Mouse (Mus musculus): ENCODE measurements around the gene Eef2k. TPM values are rescaled to one million over a fixed set of nuclear protein-coding genes. Genes with fewer than 3 reads are reported as not detected.

Eef2k gene
- polyA plus RNA-seq, 1 experiment from 2014 or later: 76.0 TPM

Other genes starting within 250 kb of the Eef2k start
- 204 and 235 TPM in 2 replicates for gene Uqcrc2, start 207.7 kb upstream of the Eef2k start, polyA plus RNA-seq (2015; fragmentation: Nextera tagmentation; extraction: Ambion mirVana)
- 0.17 and 0.35 TPM in 2 replicates for gene Pdzd9, start 172.5 kb upstream of the Eef2k start, polyA plus RNA-seq (2015; fragmentation: Nextera tagmentation; extraction: Ambion mirVana)
- 6.2 and 7.7 TPM in 2 replicates for gene Mosmo, start 165.2 kb upstream of the Eef2k start, polyA plus RNA-seq (2015; fragmentation: Nextera tagmentation; extraction: Ambion mirVana)
- gene Vwa3a, start 103.5 kb upstream of the Eef2k start, polyA plus RNA-seq (2015; fragmentation: Nextera tagmentation; extraction: Ambion mirVana): 0.32 and 0.43 TPM in 2 replicates
- not detected in 2 replicates for gene Gm5737, start 30.5 kb upstream of the Eef2k start, polyA plus RNA-seq (2015; fragmentation: Nextera tagmentation; extraction: Ambion mirVana)
- gene Polr3e, start 74.9 kb downstream of the Eef2k start, polyA plus RNA-seq (2015; fragmentation: Nextera tagmentation; extraction: Ambion mirVana): 33.8 and 34.0 TPM in 2 replicates
- 9.1 and 11.1 TPM in 2 replicates for gene Cdr2, start 139.5 kb downstream of the Eef2k start, polyA plus RNA-seq (2015; fragmentation: Nextera tagmentation; extraction: Ambion mirVana)
- 0.34 and 0.45 TPM in 2 replicates for gene Mfsd13b, start 139.7 kb downstream of the Eef2k start, polyA plus RNA-seq (2015; fragmentation: Nextera tagmentation; extraction: Ambion mirVana)
- gene Mettl9, start 191.6 kb downstream of the Eef2k start, polyA plus RNA-seq (2015; fragmentation: Nextera tagmentation; extraction: Ambion mirVana): 94.5 and 111 TPM in 2 replicates
- 4.7 and 6.1 TPM in 2 replicates for gene Igsf6, start 231.7 kb downstream of the Eef2k start, polyA plus RNA-seq (2015; fragmentation: Nextera tagmentation; extraction: Ambion mirVana)
- gene Otoa, start 238.8 kb downstream of the Eef2k start, polyA plus RNA-seq (2015; fragmentation: Nextera tagmentation; extraction: Ambion mirVana): 0.36 and 0.37 TPM in 2 replicates

Data from stomach, embryonic 16.5 days (tissue).